Comparison of ENCODE assay signal across 11 mouse cellular contexts in the genomic region with DNA sequence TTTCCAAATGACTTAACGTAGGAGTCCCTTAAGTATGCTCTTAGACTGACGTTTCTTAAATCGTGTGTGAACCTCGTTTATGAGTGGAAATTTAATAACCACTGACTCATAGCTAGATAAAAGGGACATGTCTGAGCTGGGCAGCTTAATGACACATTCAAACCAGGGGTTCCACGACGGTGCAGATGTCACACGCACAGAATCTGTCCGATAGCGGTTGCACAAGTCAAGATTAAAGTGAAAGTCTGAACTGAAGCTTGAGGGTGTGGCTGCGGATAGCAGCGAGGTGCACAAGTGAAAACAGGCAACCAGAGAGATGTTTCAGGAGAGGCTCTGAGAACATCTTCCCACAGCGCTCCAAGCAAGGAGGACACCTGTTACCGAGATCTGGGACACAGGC. TPM values are rescaled to one million over a fixed set of nuclear protein-coding genes. Genes with fewer than 3 reads are reported as not detected.
DNase-seq lines count a peak whose midpoint lies in the region; ATAC-seq and TF ChIP-seq lines count a peak whose summit lies in the region.
"Had no signal": no experiment of that assay in that cellular context is flagged by ENCODE, and none has a peak within 500 bp of the region (broad histone marks: within the 10 kb centered on the region; RNA-seq: fewer than 3 reads in every experiment).

No protein-coding gene starts in this region.

- no peak for TF ChIP-seq CTCF in CH12.LX (conservative IDR thresholded peaks at IDR 0.05 in 1 of 2, IDR thresholded peaks at IDR 0.05 in 1 of 2; ENCODE audit: low read depth in 2 of 2, low read length in 2 of 2)

- no peak for TF ChIP-seq RAD21 in CH12.LX (IDR thresholded peaks at IDR 0.05; ENCODE audit: low read depth, low read length)

- H3K36me3 ChIP-seq in kidney, embryonic 16.5 days (ENCODE audit: insufficient read depth, low read length) = no peaks in the 10 kb centered on the region
- peaks cover 0 to 14% of the 10 kb centered on the region in 2 experiments for H3K36me3 ChIP-seq in CH12.LX (replicated peaks in 1 of 2; ENCODE audit: control insufficient read depth in 1 of 2, insufficient read depth in 1 of 2, low read length in 1 of 2)
- H3K36me3 ChIP-seq in macrophage (ENCODE audit: inconsistent target) = peaks cover 4% of the 10 kb centered on the region; the same call in 1 of the 2 replicates
- H3K36me3 ChIP-seq in forebrain, embryonic 10.5 days (replicated peaks) = peaks cover 2% of the 10 kb centered on the region; the same call in 1 of the 2 replicates
- no peaks in the 10 kb centered on the region for H3K36me3 ChIP-seq in midbrain, embryonic 10.5 days

- in situ Hi-C loops in CH12.LX (cut with MboI; ENCODE audit: low pct_ligation_motif_present, low pct_unique_long_range_greater_than_20kb, low sequenced_read_pairs) = no loop called here

- no peaks in the 10 kb centered on the region for H3K9me3 ChIP-seq in kidney, embryonic 16.5 days (ENCODE audit: low read length)
- H3K9me3 ChIP-seq in CH12.LX (replicated peaks; ENCODE audit: low read length) = peaks cover 4% of the 10 kb centered on the region
- peaks cover 5% of the 10 kb centered on the region for H3K9me3 ChIP-seq in forebrain, embryonic 10.5 days
- no peaks in the 10 kb centered on the region for H3K9me3 ChIP-seq in midbrain, embryonic 10.5 days (replicated peaks)
- H3K9me3 ChIP-seq: kidney, embryonic 15.5 days had no signal

- no peak for TF ChIP-seq POLR2A in CH12.LX (IDR thresholded peaks at IDR 0.05; ENCODE audit: low read depth, low read length)

- no peak overlapping the region for H3K9ac ChIP-seq in kidney, embryonic 16.5 days (replicated peaks; ENCODE audit: low read length)
- no peak overlapping the region for H3K9ac ChIP-seq in CH12.LX (ENCODE audit: insufficient read depth, low read depth)

- peak overlapping the region; percentile 13; the same call in 1 of the 2 replicates for H3K4me2 ChIP-seq in kidney, embryonic 16.5 days (replicated peaks; ENCODE audit: low read depth, low read length)
- H3K4me2 ChIP-seq in CH12.LX (ENCODE audit: insufficient read depth, low read depth, poor library complexity, severe bottlenecking) = peak overlapping the region; percentile 12; the same call in 1 of the 2 replicates

- DNase-seq in kidney, adult 11 months = no peak
- no peak for DNase-seq in CH12.LX (ENCODE audit: extremely low read depth)
- DNase-seq in layer of hippocampus, adult 18-20 months (ENCODE audit: low spot score in 2 of 2) = no peak
- no peak for DNase-seq in forebrain, embryonic 10.5 days (ENCODE audit: extremely low spot score, low spot score)
- no peak for DNase-seq in midbrain, embryonic 10.5 days (ENCODE audit: low spot score)
- DNase-seq: cerebellum, adult 18-20 months had no signal

- no peak overlapping the region for H3K4me3 ChIP-seq in kidney, embryonic 16.5 days (ENCODE audit: low read length)
- H3K4me3 ChIP-seq in CH12.LX (replicated peaks in 1 of 3; ENCODE audit: low read depth in 2 of 3, low read length in 2 of 3, poor library complexity in 1 of 3) (peak overlapping the region in 1 of 3 experiments; percentile 3), macrophage (ENCODE audit: inconsistent target) (peak overlapping the region; percentile 15; the same call in 1 of the 2 replicates)
- no peak overlapping the region for H3K4me3 ChIP-seq in forebrain, embryonic 10.5 days
- no peak overlapping the region for H3K4me3 ChIP-seq in midbrain, embryonic 10.5 days

- WGBS in kidney, embryonic 16.5 days = 42% methylated on average over 13 of the region's 13 CpGs
- WGBS in macrophage (ENCODE audit: missing documents) = 57% methylated on average over 13 of the region's 13 CpGs
- whole genome bisulfite sequencing in forebrain, embryonic 10.5 days = 63% methylated on average over 13 of the region's 13 CpGs
- 65% methylated on average over 13 of the region's 13 CpGs for WGBS in midbrain, embryonic 10.5 days

- TF ChIP-seq EP300 in CH12.LX (IDR thresholded peaks at IDR 0.05; ENCODE audit: low read length) = no peak

- H3K79me2 ChIP-seq in CH12.LX (replicated peaks; ENCODE audit: control insufficient read depth, extremely low read depth, insufficient read depth, poor library complexity, severe bottlenecking) (no peaks in the 10 kb centered on the region), macrophage (ENCODE audit: inconsistent target) (peaks cover 43% of the 10 kb centered on the region)

- H3K27me3 ChIP-seq in kidney, embryonic 16.5 days (ENCODE audit: insufficient read depth, low read length) = no peaks in the 10 kb centered on the region
- H3K27me3 ChIP-seq in CH12.LX (replicated peaks) = no peaks in the 10 kb centered on the region
- peaks cover 17% of the 10 kb centered on the region for H3K27me3 ChIP-seq in forebrain, embryonic 10.5 days (ENCODE audit: poor library complexity, severe bottlenecking)
- peaks cover 15% of the 10 kb centered on the region for H3K27me3 ChIP-seq in midbrain, embryonic 10.5 days (ENCODE audit: low read depth, poor library complexity, severe bottlenecking)
- H3K27me3 ChIP-seq: kidney, embryonic 15.5 days had no signal

- ATAC-seq in kidney, embryonic 16.5 days (ENCODE audit: low FRiP score, low TSS enrichment) = no peak
- ATAC-seq in granulocyte monocyte progenitor cell, adult 5-6 weeks (replicated peaks; ENCODE audit: poor library complexity, severe bottlenecking) = peak; percentile 53
- ATAC-seq: forebrain, embryonic 16.5 days had no signal

- H3K4me1 ChIP-seq in kidney, embryonic 16.5 days (ENCODE audit: insufficient read depth, low read length) = peaks cover 25% of the 10 kb centered on the region
- H3K4me1 ChIP-seq in CH12.LX (ENCODE audit: control insufficient read depth in 1 of 2, insufficient read depth in 2 of 2) = peaks cover 4 to 13% of the 10 kb centered on the region in 2 experiments; a peak in 2 of 4 replicates
- H3K4me1 ChIP-seq in forebrain, embryonic 10.5 days = peaks cover 15% of the 10 kb centered on the region
- H3K4me1 ChIP-seq in midbrain, embryonic 10.5 days = peaks cover 17% of the 10 kb centered on the region

- dilution Hi-C loops in CH12.LX (cut with MboI; ENCODE audit: extremely low pct_ligation_motif_present, extremely low pct_unique_long_range_greater_than_20kb, low sequenced_read_pairs) = no loop called here

- no peak overlapping the region for H3K27ac ChIP-seq in kidney, embryonic 16.5 days (ENCODE audit: low read length)
- H3K27ac ChIP-seq in CH12.LX (ENCODE audit: insufficient read depth, low read depth) (no peak overlapping the region), macrophage (0 out of 2 replicates have a peak overlapping the region, but pooled peaks have one; percentile 34)
- H3K27ac ChIP-seq in forebrain, embryonic 10.5 days = no peak overlapping the region
- no peak overlapping the region for H3K27ac ChIP-seq in midbrain, embryonic 10.5 days (replicated peaks)

TF ChIP-seq in CH12.LX, 34 proteins besides CTCF, POLR2A, EP300 and RAD21:
- no peak for TF ChIP-seq MYC (IDR thresholded peaks at IDR 0.05; ENCODE audit: low read depth, low read length)
- TF ChIP-seq CHD2 (IDR thresholded peaks at IDR 0.05; ENCODE audit: low read length) = no peak
- no peak for TF ChIP-seq ZMIZ1 (IDR thresholded peaks at IDR 0.05; ENCODE audit: low read depth, low read length)
- TF ChIP-seq SMC3 (IDR thresholded peaks at IDR 0.05; ENCODE audit: low read depth, low read length) = no peak
- no peak for TF ChIP-seq POLR2AphosphoS2 (IDR thresholded peaks at IDR 0.05; ENCODE audit: low read depth, low read length)
- TF ChIP-seq GABPA (IDR thresholded peaks at IDR 0.05; ENCODE audit: insufficient replicate concordance, low read depth, low read length) = no peak
- no peak for TF ChIP-seq JUN (IDR thresholded peaks at IDR 0.05; ENCODE audit: insufficient read depth, low read depth, low read length)
- TF ChIP-seq CHD1 (IDR thresholded peaks at IDR 0.05; ENCODE audit: low read depth, low read length) = no peak
- TF ChIP-seq SIN3A (IDR thresholded peaks at IDR 0.05; ENCODE audit: low read length) = no peak
- no peak for TF ChIP-seq E2F4 (IDR thresholded peaks at IDR 0.05; ENCODE audit: insufficient replicate concordance, low read depth, low read length)
- TF ChIP-seq NELFE (IDR thresholded peaks at IDR 0.05; ENCODE audit: low read depth, low read length) = no peak
- TF ChIP-seq MEF2A (IDR thresholded peaks at IDR 0.05; ENCODE audit: borderline replicate concordance, low read depth, low read length) = no peak
- TF ChIP-seq USF1 (IDR thresholded peaks at IDR 0.05; ENCODE audit: low read depth, low read length) = no peak
- TF ChIP-seq ELF1 (IDR thresholded peaks at IDR 0.05; ENCODE audit: low read depth, low read length) = no peak
- TF ChIP-seq HCFC1 (IDR thresholded peaks at IDR 0.05; ENCODE audit: low read depth, low read length) = no peak
- TF ChIP-seq KAT2A (IDR thresholded peaks at IDR 0.05; ENCODE audit: insufficient replicate concordance, low read length) = no peak
- no peak for TF ChIP-seq MXI1 (IDR thresholded peaks at IDR 0.05; ENCODE audit: low read depth, low read length)
- TF ChIP-seq USF2 (conservative IDR thresholded peaks at IDR 0.05; ENCODE audit: low read depth, low read length) = no peak
- no peak for TF ChIP-seq ZKSCAN1 (IDR thresholded peaks at IDR 0.05; ENCODE audit: borderline replicate concordance, low read depth, low read length)
- no peak for TF ChIP-seq IRF4 (IDR thresholded peaks at IDR 0.05; ENCODE audit: low read depth, low read length)

RNA-seq across cellular contexts. Expression of gene Dnmbp, which starts 18.6 kb away (rescaled TPM):
- polyA plus RNA-seq in kidney, embryonic 16.5 days (2015; fragmentation: Nextera tagmentation; extraction: Ambion mirVana) = 25.4 and 28.6 TPM in 2 replicates
- total RNA-seq in CH12.LX (2012; rRNA removed) (2.3 and 2.6 TPM in 2 replicates), CH12.LX (2014; rRNA removed) (1.8 and 1.9 TPM in 2 replicates)
- polyA plus RNA-seq in CH12.LX (2012; ENCODE audit: insufficient read length, low read depth) (4.7 and 5.4 TPM in 2 replicates), macrophage (2018) (10.0 to 13.6 TPM (median 12.2 TPM) in 3 replicates)
- 10.5 and 11.9 TPM in 2 replicates for total RNA-seq in granulocyte monocyte progenitor cell, adult 5-6 weeks (2014; fragmentation: Nextera tagmentation)
- 7.4 and 8.3 TPM in 2 replicates for total RNA-seq in granulocyte monocyte progenitor cell, adult 5-6 weeks (2017)
- 10 to 100 TPM; 11.2 to 85.0 (median 41.0) TPM for total RNA-seq in macrophage (2018; cell fraction: chromatin; rRNA removed)
- total RNA-seq in macrophage (2018; cell fraction: cytosol; rRNA removed) = 10 to 100 TPM in 12 of 26 experiments, 1 to 10 TPM in 14; 2.1 to 18.6 (median 9.3) TPM
- total RNA-seq in macrophage (2018; cell fraction: nucleus; rRNA removed) = 10 to 100 TPM in 20 of 26 experiments, 1 to 10 TPM in 6; 5.9 to 56.9 (median 19.8) TPM
- total RNA-seq in layer of hippocampus, adult 18-20 months (2021) = 10 to 100 TPM in 1 of 2 experiments, 1 to 10 TPM in 1; 9.8 to 10.3 TPM
- 17.6 and 18.4 TPM in 2 replicates for polyA plus RNA-seq in forebrain, embryonic 10.5 days (2016; fragmentation: Nextera tagmentation; extraction: Ambion mirVana)
- 16.5 and 17.0 TPM in 2 replicates for polyA plus RNA-seq in midbrain, embryonic 10.5 days (2016; fragmentation: Nextera tagmentation; extraction: Ambion mirVana)
